Mouse (Mus musculus): ENCODE results near the gene Itga1.

DNA sequence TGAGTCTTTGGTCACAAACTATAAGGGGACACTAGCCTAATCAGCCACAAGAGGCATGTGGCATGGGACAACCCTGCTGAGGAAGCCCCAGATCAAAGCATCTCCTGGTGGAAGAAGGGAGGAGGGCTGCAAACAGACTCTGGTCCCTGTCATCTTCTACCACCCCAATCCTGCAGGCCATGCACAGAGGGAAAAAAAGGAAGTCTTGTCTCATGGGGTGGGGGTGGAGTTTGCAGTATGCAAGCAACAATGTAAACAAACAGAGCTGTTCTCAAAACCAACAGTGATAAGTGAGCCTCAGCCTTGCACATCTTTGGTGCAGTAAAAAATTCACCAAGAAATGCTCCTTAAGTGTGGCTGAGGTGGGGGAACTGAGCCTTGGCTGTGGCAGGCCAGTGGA lies 147.2 kb downstream of the Itga1 start:
- TF ChIP-seq MYC (IDR thresholded peaks at IDR 0.05; ENCODE audit: low read depth, low read length) (no peak), USF1 (IDR thresholded peaks at IDR 0.05; ENCODE audit: low read depth, low read length) (no peak), POLR2A (IDR thresholded peaks at IDR 0.05; ENCODE audit: low read depth, low read length) (no peak), ZNF384 (IDR thresholded peaks at IDR 0.05; ENCODE audit: low read depth, low read length) (no peak), MXI1 (IDR thresholded peaks at IDR 0.05; ENCODE audit: low read depth, low read length) (no peak), CTCF (conservative IDR thresholded peaks at IDR 0.05 in 1 of 2, IDR thresholded peaks at IDR 0.05 in 1 of 2; ENCODE audit: low read depth in 2 of 2, low read length in 2 of 2) (no peak)
